Mouse (Mus musculus): ENCODE results near the gene Nub1.

- TF ChIP-seq CTCF (IDR thresholded peaks at IDR 0.05; ENCODE audit: extremely low read depth, insufficient read depth, insufficient read length, insufficient replicate concordance) (no peak), POLR2A (IDR thresholded peaks at IDR 0.05; ENCODE audit: low read depth, low read length) (no peak)
Observed at GRCm38 (mm10) chr5:24651356-24651755, 34.0 kb upstream of the Nub1 start.

All from spleen, adult 2 months (tissue).